Mouse (Mus musculus) myocyte (in vitro differentiated cells): Measurements from ENCODE around the gene 4931414P19Rik. TPM values are rescaled to one million over a fixed set of nuclear protein-coding genes. Genes with fewer than 3 reads are reported as not detected.

Source experiments
- H3K27me3 ChIP-seq: one replicate; pipeline ENCODE4 v1.6.1; 2011; ENCODE audit not compliant: control insufficient read depth, insufficient read depth, insufficient read length
- H3K36me3 ChIP-seq: one replicate; pipeline ENCODE4 v1.6.1; 2011; ENCODE audit not compliant: control insufficient read depth, insufficient read depth
- H3K4me2 ChIP-seq: one replicate; pipeline ENCODE4 v1.6.1; 2011; ENCODE audit warnings: low read depth, control low read depth
- H3K4me3 ChIP-seq: one replicate; pipeline ENCODE4 v1.5.1; 2011; ENCODE audit warnings: mild to moderate bottlenecking, control low read depth, moderate library complexity
- H3K79me2 ChIP-seq: one replicate; pipeline ENCODE4 v1.6.1; 2011; ENCODE audit not compliant: control insufficient read depth, insufficient read depth
- H3ac ChIP-seq: one replicate; pipeline ENCODE4 v1.6.1; 2011; ENCODE audit not compliant: control insufficient read depth, insufficient read length
- CEBPB ChIP-seq: IDR thresholded peaks from 2 replicates; pipeline ENCODE4 v1.6.1; 2011; ENCODE audit warnings: mild to moderate bottlenecking, moderate library complexity; ENCODE audit not compliant: poor library complexity, insufficient read depth, severe bottlenecking
- E2F4 ChIP-seq: IDR thresholded peaks from one replicate; pipeline ENCODE4 v1.6.1; 2011; ENCODE audit warnings: mild to moderate bottlenecking, control low read depth, moderate library complexity; ENCODE audit not compliant: insufficient read depth
- MAX ChIP-seq: IDR thresholded peaks from one replicate; pipeline ENCODE4 v1.6.1; 2011; ENCODE audit warnings: low read depth, mild to moderate bottlenecking, control low read depth
- MYOD1 ChIP-seq, 3 experiments: IDR thresholded peaks; one replicate each; pipeline ENCODE4 v1.6.1; 2011; ENCODE audit warnings: control low read depth in 2 of 3, low read depth in 2 of 3, mild to moderate bottlenecking in 2 of 3, moderate library complexity in 1 of 3; ENCODE audit not compliant: insufficient read length in 2 of 3, control insufficient read depth in 1 of 3
- MYOG ChIP-seq, 3 experiments: IDR thresholded peaks; one replicate each; pipeline ENCODE4 v1.6.1; 2011; ENCODE audit warnings: control low read depth in 2 of 3, low read depth in 2 of 3, mild to moderate bottlenecking in 2 of 3; ENCODE audit not compliant: insufficient read length in 2 of 3, control insufficient read depth in 1 of 3, insufficient read depth in 1 of 3
- POLR2A ChIP-seq: IDR thresholded peaks from one replicate; pipeline ENCODE4 v1.6.1; 2011; ENCODE audit warnings: low read depth, mild to moderate bottlenecking, control low read depth, moderate library complexity; ENCODE audit not compliant: insufficient read length
- POLR2AphosphoS2 ChIP-seq: IDR thresholded peaks from one replicate; pipeline ENCODE4 v1.6.1; 2011; ENCODE audit warnings: low read depth, control low read depth; ENCODE audit not compliant: insufficient read length
- REST ChIP-seq: IDR thresholded peaks from one replicate; pipeline ENCODE4 v1.6.1; 2011; ENCODE audit warnings: mild to moderate bottlenecking, control low read depth, moderate library complexity; ENCODE audit not compliant: insufficient read depth, insufficient read length
- SRF ChIP-seq: IDR thresholded peaks from one replicate; pipeline ENCODE4 v1.6.1; 2011; ENCODE audit warnings: low read depth; ENCODE audit not compliant: control insufficient read depth, insufficient read length
- TCF12 ChIP-seq: IDR thresholded peaks from one replicate; pipeline ENCODE4 v1.6.1; 2011; ENCODE audit warnings: mild to moderate bottlenecking, control low read depth; ENCODE audit not compliant: poor library complexity, insufficient read depth, severe bottlenecking
- TCF3 ChIP-seq: IDR thresholded peaks from one replicate; pipeline ENCODE4 v1.6.1; 2011; ENCODE audit warnings: low read depth, control low read depth; ENCODE audit not compliant: insufficient read length
- USF1 ChIP-seq: IDR thresholded peaks from one replicate; pipeline ENCODE4 v1.6.1; 2011; ENCODE audit warnings: low read depth, mild to moderate bottlenecking, control low read depth, moderate library complexity
- polyA plus RNA-seq: library from polyadenylated mRNA; unstranded; fragments of >200 nt; fragmentation: generic; extraction: Trizol; gene quantifications from one replicate; pipeline ENCODE4 v1.2.1, GENCODE M21; 2012; ENCODE audit warnings: missing spikeins

The 4931414P19Rik gene
- polyA plus RNA-seq, 1 experiment: 7.3 TPM

GRCm38 (mm10) chr14:54576241-54577088, 29.3 kb downstream of the 4931414P19Rik start:
- H3ac ChIP-seq: peak overlapping the region; percentile 95
- H3K79me2 ChIP-seq: peaks cover 54% of the 10 kb centered on the region
- no peaks in the 10 kb centered on the region for H3K27me3 ChIP-seq
- TF ChIP-seq MAX (no peak), TCF3 (no peak), CEBPB (no peak), MYOG (IDR thresholded peaks at IDR 0.05; ENCODE audit: control insufficient read depth in 1 of 3, insufficient read depth in 1 of 3, insufficient read length in 2 of 3, low read depth in 2 of 3) (peak in 1 of 3 experiments; percentile 0), POLR2AphosphoS2 (peak; percentile 11), E2F4 (no peak), MYOD1 (IDR thresholded peaks at IDR 0.05; ENCODE audit: control insufficient read depth in 1 of 3, insufficient read length in 2 of 3, low read depth in 2 of 3) (no peak), POLR2A (peak; percentile 36), USF1 (no peak)
- H3K4me2 ChIP-seq: peak overlapping the region; percentile 99
- peak overlapping the region; percentile 97 for H3K4me3 ChIP-seq
- H3K36me3 ChIP-seq: no peaks in the 10 kb centered on the region

GRCm38 (mm10) chr14:54575631-54576030, 30.2 kb downstream of the 4931414P19Rik start:
- Histone ChIP-seq H3K27me3 (no peaks in the 10 kb centered on the region), H3ac (peak overlapping the region; percentile 95), H3K4me3 (peak overlapping the region; percentile 97), H3K36me3 (no peaks in the 10 kb centered on the region), H3K4me2 (peak overlapping the region; percentile 99), H3K79me2 (peaks cover 54% of the 10 kb centered on the region)
- TF ChIP-seq POLR2AphosphoS2: no peak
- no peak for TF ChIP-seq E2F4
- TF ChIP-seq POLR2A: peak; percentile 68
- peak in 2 of 3 experiments; percentile 85 to 91 for TF ChIP-seq MYOG (IDR thresholded peaks at IDR 0.05; ENCODE audit: control insufficient read depth in 1 of 3, insufficient read depth in 1 of 3, insufficient read length in 2 of 3, low read depth in 2 of 3)
- no peak for TF ChIP-seq CEBPB
- TF ChIP-seq REST: no peak
- peak in 2 of 3 experiments; percentile 47 to 88 for TF ChIP-seq MYOD1 (IDR thresholded peaks at IDR 0.05; ENCODE audit: control insufficient read depth in 1 of 3, insufficient read length in 2 of 3, low read depth in 2 of 3)
- peak; percentile 57 for TF ChIP-seq TCF3

GRCm38 (mm10) chr14:54575031-54575430, 30.8 kb downstream of the 4931414P19Rik start:
- Histone ChIP-seq H3K4me3 (peak overlapping the region; percentile 97), H3K36me3 (no peaks in the 10 kb centered on the region), H3ac (peak overlapping the region; percentile 95), H3K79me2 (peaks cover 54% of the 10 kb centered on the region), H3K4me2 (peak overlapping the region; percentile 99), H3K27me3 (no peaks in the 10 kb centered on the region)
- no peak for TF ChIP-seq MAX
- no peak for TF ChIP-seq USF1

GRCm38 (mm10) chr14:54574253-54574652, 31.5 kb downstream of the 4931414P19Rik start:
- peak overlapping the region; percentile 97 for H3K4me3 ChIP-seq
- peaks cover 54% of the 10 kb centered on the region for H3K79me2 ChIP-seq
- no peaks in the 10 kb centered on the region for H3K27me3 ChIP-seq
- TF ChIP-seq MYOD1 (IDR thresholded peaks at IDR 0.05; ENCODE audit: control insufficient read depth in 1 of 3, insufficient read length in 2 of 3, low read depth in 2 of 3) (peak in 2 of 3 experiments; percentile 87 to 88), TCF12 (peak; percentile 46), TCF3 (peak; percentile 58), POLR2A (peak; percentile 39), SRF (no peak), E2F4 (no peak), POLR2AphosphoS2 (no peak), MYOG (IDR thresholded peaks at IDR 0.05; ENCODE audit: control insufficient read depth in 1 of 3, insufficient read depth in 1 of 3, insufficient read length in 2 of 3, low read depth in 2 of 3) (peak; percentile 49 to 98 (median 93))
- H3ac ChIP-seq: peak overlapping the region; percentile 95
- peaks cover under 1% of the 10 kb centered on the region for H3K36me3 ChIP-seq
- H3K4me2 ChIP-seq: peak overlapping the region; percentile 99

GRCm38 (mm10) chr14:54572790-54573736, 32.7 kb downstream of the 4931414P19Rik start:
- H3K36me3 ChIP-seq: peaks cover 12% of the 10 kb centered on the region
- peaks cover 54% of the 10 kb centered on the region for H3K79me2 ChIP-seq
- H3K4me2 ChIP-seq: peak overlapping the region; percentile 99

More at GRCm38 (mm10) chr14:54572790-54573736, 32.7 kb downstream of the 4931414P19Rik start:
- no peaks in the 10 kb centered on the region for H3K27me3 ChIP-seq
- TF ChIP-seq USF1 (no peak), MYOG (IDR thresholded peaks at IDR 0.05; ENCODE audit: control insufficient read depth in 1 of 3, insufficient read depth in 1 of 3, insufficient read length in 2 of 3, low read depth in 2 of 3) (no peak), TCF12 (no peak), E2F4 (no peak), REST (no peak), SRF (no peak), MYOD1 (IDR thresholded peaks at IDR 0.05; ENCODE audit: control insufficient read depth in 1 of 3, insufficient read length in 2 of 3, low read depth in 2 of 3) (peak in 1 of 3 experiments; percentile 53), POLR2AphosphoS2 (peak; percentile 43), MAX (no peak), POLR2A (peak; percentile 41), CEBPB (no peak), TCF3 (no peak)
- peak overlapping the region; percentile 95 for H3ac ChIP-seq
- peak overlapping the region; percentile 97 for H3K4me3 ChIP-seq
